Mouse (Mus musculus): ENCODE measurements around the gene Cul1. TPM values are rescaled to one million over a fixed set of nuclear protein-coding genes. Genes with fewer than 3 reads are reported as not detected.
"Not testable (repeated sequence)": the region's sequence is repeated elsewhere in the genome, so short reads cannot be mapped to it uniquely, and the experiment has no call there.

Gene Cul1
- polyA plus RNA-seq (2015; fragmentation: Nextera tagmentation; extraction: Ambion mirVana), result 135 and 137 TPM in 2 replicates

DNA sequence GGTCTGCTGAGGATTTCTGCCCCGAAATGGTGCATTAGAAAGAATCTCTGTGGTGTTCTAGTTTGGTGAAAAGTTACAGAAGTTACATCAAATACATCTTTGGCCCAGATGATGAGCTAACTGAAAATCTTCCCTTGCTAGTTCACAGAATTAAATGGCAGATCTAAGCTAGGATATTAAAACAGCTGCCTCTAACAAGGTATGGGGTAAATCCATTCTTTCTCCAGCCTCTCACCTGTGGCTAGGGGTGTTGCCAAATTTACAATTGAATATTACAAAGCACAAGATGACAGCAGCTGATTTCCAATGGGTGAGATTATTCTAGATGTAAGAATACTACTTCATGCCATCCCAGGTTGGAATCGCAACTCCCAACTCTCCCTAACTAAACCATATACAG lies at the start of gene Cul1:
TSS of gene Cul1 (plus strand) at position 301 of the 400 bp plus-strand sequence.
- Histone ChIP-seq H3K27me3 (ENCODE audit: control insufficient read depth, insufficient read depth, low read depth, low read length) (no peaks in the 10 kb centered on the region), H3K9ac (ENCODE audit: low read length) (peak within 1 kb of the TSS; percentile 100), H3K27ac (ENCODE audit: low read length) (peak within 1 kb of the TSS; percentile 98), H3K4me2 (ENCODE audit: low read depth, low read length) (peak within 1 kb of the TSS; percentile 64), H3K9me3 (ENCODE audit: control insufficient read depth, low read length) (no peaks in the 10 kb centered on the region), H3K4me3 (ENCODE audit: low read length) (peak within 1 kb of the TSS; percentile 71), H3K4me1 (replicated peaks; ENCODE audit: control insufficient read depth, insufficient read depth, low read length) (peaks cover 11% of the 10 kb centered on the region), H3K36me3 (ENCODE audit: control insufficient read depth, insufficient read depth, low read length) (no peaks in the 10 kb centered on the region)
- 31% methylated on average over 2 of the region's 2 CpGs for WGBS
- no peak for ATAC-seq (ENCODE audit: low read depth)

DNA sequence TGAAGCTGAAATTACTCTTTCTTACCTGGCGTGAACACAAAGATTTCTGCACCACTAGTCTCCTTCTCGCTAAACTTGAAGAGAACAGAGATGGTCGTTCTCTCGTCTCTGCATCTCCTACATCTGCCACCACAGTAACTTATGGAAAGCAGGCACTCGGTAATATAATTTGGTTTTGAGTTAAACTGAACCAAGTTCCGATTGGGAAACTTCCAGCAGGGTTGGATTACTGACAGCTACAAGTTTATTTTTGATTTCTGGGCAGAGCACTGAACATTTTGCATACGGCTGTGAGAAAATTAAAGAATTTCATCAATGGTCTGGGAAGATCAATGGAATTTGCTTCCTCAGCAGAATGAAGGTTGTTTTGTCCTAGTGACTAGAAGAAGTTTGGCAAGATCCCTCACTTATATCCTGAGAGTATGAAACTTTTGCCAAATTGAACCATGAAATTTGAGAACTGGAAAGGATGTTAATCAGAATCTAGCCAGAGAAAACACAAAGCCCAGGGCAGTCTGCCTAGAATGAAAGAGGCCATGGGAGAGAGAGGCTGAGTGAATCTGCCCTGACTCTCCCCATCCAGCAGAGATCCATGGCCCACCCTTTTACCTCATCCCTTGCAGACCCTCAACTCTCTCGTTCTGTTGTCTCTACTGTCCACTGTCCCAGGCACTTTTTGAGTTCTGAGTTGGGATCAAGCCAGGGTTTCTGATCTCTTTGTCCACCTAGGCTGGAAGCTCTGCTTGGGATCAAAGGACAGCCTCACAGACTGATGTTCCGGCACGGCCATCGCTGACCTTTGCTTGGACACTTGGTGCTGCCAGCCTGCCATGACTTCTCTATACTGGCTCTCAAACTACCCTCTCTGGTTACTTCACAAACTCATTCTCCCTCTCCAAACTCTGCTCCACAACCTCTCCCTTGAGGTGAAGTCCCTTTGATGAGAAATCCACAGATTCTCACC lies 48.5 kb upstream of the Cul1 start:
- H3K27me3 ChIP-seq (ENCODE audit: control insufficient read depth, insufficient read depth, low read depth, low read length), result no peaks in the 10 kb centered on the region
- H3K4me1 ChIP-seq (replicated peaks; ENCODE audit: control insufficient read depth, insufficient read depth, low read length), result no peaks in the 10 kb centered on the region; the same call in 1 of the 2 replicates
- WGBS, result 62% methylated on average over 11 of the region's 11 CpGs
- H3K4me2 ChIP-seq (ENCODE audit: low read depth, low read length), result 0 out of 2 replicates have a peak overlapping the region, but pooled peaks have one; percentile 9
- no peaks in the 10 kb centered on the region for H3K9me3 ChIP-seq (ENCODE audit: control insufficient read depth, low read length)
- no peak overlapping the region; the same call in 1 of the 2 replicates for H3K4me3 ChIP-seq (ENCODE audit: low read length)
- 0 out of 2 replicates have a peak overlapping the region, but pooled peaks have one; percentile 31 for H3K9ac ChIP-seq (ENCODE audit: low read length)
- H3K36me3 ChIP-seq (ENCODE audit: control insufficient read depth, insufficient read depth, low read length), result no peaks in the 10 kb centered on the region
- peak; percentile 94 for ATAC-seq (ENCODE audit: low read depth)
- peak overlapping the region; percentile 89 for H3K27ac ChIP-seq (ENCODE audit: low read length)

DNA sequence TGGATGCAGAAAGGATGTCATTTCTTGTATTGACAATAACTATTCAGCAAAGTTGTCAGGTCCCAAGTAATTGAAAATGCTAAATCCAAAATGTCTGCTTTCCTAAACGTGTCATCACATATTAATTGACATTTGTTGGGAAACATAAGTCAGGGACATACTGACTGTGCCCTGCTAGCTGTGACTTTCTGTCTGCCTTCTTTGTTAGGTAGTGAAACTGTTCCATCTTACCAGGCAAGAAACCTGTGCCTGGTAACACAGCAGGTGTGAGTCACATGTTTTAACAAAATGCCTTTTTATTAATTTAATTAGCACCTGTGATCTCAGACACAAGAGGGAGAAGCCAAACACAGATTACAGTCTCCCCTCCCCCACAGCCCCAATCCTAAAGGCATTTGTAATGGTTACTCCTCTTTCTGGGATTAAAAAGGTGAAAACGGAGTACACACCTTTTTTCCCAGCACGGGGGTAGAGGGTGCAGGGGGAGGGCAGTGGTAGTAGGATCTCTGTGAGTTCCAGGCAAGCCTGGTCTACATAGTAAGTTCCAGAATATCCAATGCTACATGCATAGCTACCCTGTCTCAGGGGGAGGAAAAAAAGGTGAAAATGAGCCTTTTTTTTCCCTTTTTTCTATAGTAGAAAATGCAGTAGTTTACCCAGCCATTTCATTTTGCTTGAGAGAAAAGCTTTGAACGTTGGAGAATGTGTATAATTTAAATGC lies 40.2 kb upstream of the Cul1 start:
- Histone ChIP-seq H3K27me3 (ENCODE audit: control insufficient read depth, insufficient read depth, low read depth, low read length) (no peaks in the 10 kb centered on the region), H3K4me3 (ENCODE audit: low read length) (no peak overlapping the region), H3K36me3 (ENCODE audit: control insufficient read depth, insufficient read depth, low read length) (no peaks in the 10 kb centered on the region), H3K4me1 (replicated peaks; ENCODE audit: control insufficient read depth, insufficient read depth, low read length) (no peaks in the 10 kb centered on the region), H3K27ac (ENCODE audit: low read length) (no peak overlapping the region), H3K9me3 (ENCODE audit: control insufficient read depth, low read length) (no peaks in the 10 kb centered on the region), H3K4me2 (ENCODE audit: low read depth, low read length) (no peak overlapping the region), H3K9ac (ENCODE audit: low read length) (no peak overlapping the region)
- 27% methylated on average over 4 of the region's 4 CpGs for WGBS
- no peak for ATAC-seq (ENCODE audit: low read depth)

DNA sequence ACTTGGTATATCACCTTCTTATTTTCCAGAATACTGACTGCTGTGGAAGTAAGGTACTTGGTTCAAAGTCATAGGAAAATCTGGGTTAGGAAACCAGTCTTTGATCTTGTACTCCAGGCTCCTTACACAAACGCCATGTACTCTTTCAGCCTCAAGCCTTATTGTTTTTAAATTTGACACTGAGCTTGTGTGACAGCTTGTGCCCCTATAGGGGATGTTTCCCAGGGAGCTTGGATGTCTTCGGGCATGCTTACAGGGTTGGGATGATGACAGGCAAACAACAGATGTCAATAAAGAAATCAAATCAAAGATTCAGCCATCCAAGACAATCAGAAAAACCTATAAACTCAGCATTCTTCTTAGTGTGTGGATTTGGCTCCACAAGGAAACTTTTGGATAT lies 39.5 kb upstream of the Cul1 start:
- Histone ChIP-seq H3K27ac (ENCODE audit: low read length) (no peak overlapping the region), H3K36me3 (ENCODE audit: control insufficient read depth, insufficient read depth, low read length) (no peaks in the 10 kb centered on the region), H3K4me2 (ENCODE audit: low read depth, low read length) (no peak overlapping the region), H3K4me1 (replicated peaks; ENCODE audit: control insufficient read depth, insufficient read depth, low read length) (no peaks in the 10 kb centered on the region), H3K4me3 (ENCODE audit: low read length) (no peak overlapping the region), H3K9ac (ENCODE audit: low read length) (no peak overlapping the region), H3K27me3 (ENCODE audit: control insufficient read depth, insufficient read depth, low read depth, low read length) (no peaks in the 10 kb centered on the region), H3K9me3 (ENCODE audit: control insufficient read depth, low read length) (no peaks in the 10 kb centered on the region)
- ATAC-seq (ENCODE audit: low read depth), result no peak
- WGBS, result 35% methylated on average over 2 of the region's 2 CpGs

DNA sequence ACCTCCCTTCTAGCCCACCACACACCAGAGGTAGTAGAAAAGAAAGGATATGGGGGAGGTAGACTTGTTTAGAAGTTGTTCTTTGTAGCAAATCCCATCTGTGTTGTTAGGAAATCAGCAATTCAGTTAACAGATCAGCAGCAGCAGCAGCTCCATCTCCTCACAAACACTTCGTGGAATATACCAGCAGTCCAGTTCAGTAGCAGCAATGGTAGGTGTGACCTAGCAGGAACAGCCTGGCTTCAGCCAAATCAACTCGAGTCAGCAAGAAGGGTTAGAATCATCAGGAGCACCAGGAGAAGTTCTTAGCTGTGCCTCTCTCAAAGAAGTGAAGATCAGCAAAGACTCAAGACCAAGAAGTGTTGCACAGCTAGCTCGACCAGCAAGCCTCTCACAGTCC lies 34.5 kb upstream of the Cul1 start:
- no peak overlapping the region for H3K4me2 ChIP-seq (ENCODE audit: low read depth, low read length)
- no peak overlapping the region for H3K4me3 ChIP-seq (ENCODE audit: low read length)
- no peaks in the 10 kb centered on the region for H3K36me3 ChIP-seq (ENCODE audit: control insufficient read depth, insufficient read depth, low read length)
- H3K4me1 ChIP-seq (replicated peaks; ENCODE audit: control insufficient read depth, insufficient read depth, low read length), result no peaks in the 10 kb centered on the region
- H3K9me3 ChIP-seq (ENCODE audit: control insufficient read depth, low read length), result no peaks in the 10 kb centered on the region
- no peaks in the 10 kb centered on the region for H3K27me3 ChIP-seq (ENCODE audit: control insufficient read depth, insufficient read depth, low read depth, low read length)
- WGBS, result 47% methylated on average over 3 of the region's 3 CpGs
- peak; percentile 91 for ATAC-seq (ENCODE audit: low read depth)
- no peak overlapping the region for H3K9ac ChIP-seq (ENCODE audit: low read length)
- H3K27ac ChIP-seq (ENCODE audit: low read length), result peak overlapping the region; percentile 17; the same call in 1 of the 2 replicates

DNA sequence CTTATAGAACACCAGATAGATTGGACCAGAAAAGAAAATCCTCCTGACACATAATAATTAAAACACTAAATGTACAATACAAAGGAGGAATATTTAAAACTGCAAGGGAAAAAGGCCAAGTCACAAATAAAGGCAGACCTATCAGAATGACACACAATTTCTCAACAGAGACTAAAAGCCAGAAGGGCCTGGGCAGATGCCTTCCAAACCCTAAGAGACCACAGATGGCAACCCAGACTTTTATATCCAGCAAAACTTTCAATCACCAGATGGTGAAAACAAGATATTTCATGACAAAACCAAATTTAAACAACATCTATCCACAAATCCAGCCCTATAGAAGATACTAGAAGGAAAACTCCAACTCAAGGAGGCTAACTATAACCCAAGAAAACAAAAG lies 33.0 kb upstream of the Cul1 start:
- Histone ChIP-seq H3K27ac (ENCODE audit: low read length) (no peak overlapping the region), H3K4me1 (replicated peaks; ENCODE audit: control insufficient read depth, insufficient read depth, low read length) (no peaks in the 10 kb centered on the region), H3K9ac (ENCODE audit: low read length) (no peak overlapping the region), H3K27me3 (ENCODE audit: control insufficient read depth, insufficient read depth, low read depth, low read length) (no peaks in the 10 kb centered on the region), H3K4me2 (ENCODE audit: low read depth, low read length) (no peak overlapping the region), H3K36me3 (ENCODE audit: control insufficient read depth, insufficient read depth, low read length) (no peaks in the 10 kb centered on the region), H3K4me3 (ENCODE audit: low read length) (no peak overlapping the region), H3K9me3 (ENCODE audit: control insufficient read depth, low read length) (no peaks in the 10 kb centered on the region)
- ATAC-seq (ENCODE audit: low read depth), result no peak

DNA sequence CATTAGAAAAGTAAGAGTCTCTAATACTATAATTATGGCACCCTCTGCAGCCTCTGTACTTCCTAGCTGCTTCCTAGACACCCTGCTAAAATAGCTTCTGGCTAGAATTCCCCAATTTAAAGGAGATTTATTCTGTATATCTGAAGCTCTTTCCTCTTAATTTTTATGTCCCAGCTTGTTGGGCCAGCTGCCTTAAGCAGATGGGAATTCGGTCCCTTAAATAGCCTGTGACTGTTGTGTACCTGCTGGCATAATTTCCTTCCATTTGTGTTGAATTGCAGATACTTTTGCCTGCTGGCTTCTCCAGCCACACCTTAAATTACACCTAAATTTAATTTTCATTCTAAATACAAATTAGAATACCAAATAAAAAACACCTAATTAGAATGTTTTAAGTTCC lies 32.0 kb upstream of the Cul1 start:
- H3K9me3 ChIP-seq (ENCODE audit: control insufficient read depth, low read length), result no peaks in the 10 kb centered on the region
- H3K9ac ChIP-seq (ENCODE audit: low read length), result no peak overlapping the region
- no peak overlapping the region for H3K27ac ChIP-seq (ENCODE audit: low read length)
- H3K4me2 ChIP-seq (ENCODE audit: low read depth, low read length), result no peak overlapping the region
- H3K36me3 ChIP-seq (ENCODE audit: control insufficient read depth, insufficient read depth, low read length), result no peaks in the 10 kb centered on the region
- H3K27me3 ChIP-seq (ENCODE audit: control insufficient read depth, insufficient read depth, low read depth, low read length), result no peaks in the 10 kb centered on the region
- no peak overlapping the region for H3K4me3 ChIP-seq (ENCODE audit: low read length)
- ATAC-seq (ENCODE audit: low read depth), result no peak
- no peaks in the 10 kb centered on the region for H3K4me1 ChIP-seq (replicated peaks; ENCODE audit: control insufficient read depth, insufficient read depth, low read length)
- WGBS, result 94% methylated on average over 1 of the region's 1 CpGs

DNA sequence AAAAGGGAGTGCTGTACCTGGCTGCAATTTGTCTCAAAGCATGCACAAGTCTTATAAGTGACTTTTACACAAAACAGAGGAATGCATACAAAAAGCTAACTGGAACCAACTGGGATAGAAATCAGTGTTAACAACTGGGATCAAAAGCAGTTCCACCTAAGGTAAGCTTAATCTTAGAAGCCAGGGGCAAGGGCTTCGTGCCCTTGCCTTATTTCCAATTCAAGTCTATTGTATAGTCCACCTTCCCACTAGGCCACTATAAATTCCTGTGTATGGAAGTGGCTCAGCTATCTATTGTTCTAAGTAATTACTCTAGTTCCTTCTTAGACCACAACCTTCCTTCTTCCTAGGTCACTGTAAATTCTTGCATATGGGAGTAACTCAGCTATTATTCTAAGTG lies 27.1 kb upstream of the Cul1 start:
- 83% methylated on average over 1 of the region's 1 CpGs for WGBS
- H3K9me3 ChIP-seq (ENCODE audit: control insufficient read depth, low read length), result no peaks in the 10 kb centered on the region
- no peak for ATAC-seq (ENCODE audit: low read depth)
- no peak overlapping the region for H3K27ac ChIP-seq (ENCODE audit: low read length)
- no peak overlapping the region for H3K4me2 ChIP-seq (ENCODE audit: low read depth, low read length)
- no peak overlapping the region for H3K9ac ChIP-seq (ENCODE audit: low read length)
- H3K4me1 ChIP-seq (replicated peaks; ENCODE audit: control insufficient read depth, insufficient read depth, low read length), result no peaks in the 10 kb centered on the region
- no peaks in the 10 kb centered on the region for H3K36me3 ChIP-seq (ENCODE audit: control insufficient read depth, insufficient read depth, low read length)
- no peaks in the 10 kb centered on the region for H3K27me3 ChIP-seq (ENCODE audit: control insufficient read depth, insufficient read depth, low read depth, low read length)
- no peak overlapping the region for H3K4me3 ChIP-seq (ENCODE audit: low read length)

DNA sequence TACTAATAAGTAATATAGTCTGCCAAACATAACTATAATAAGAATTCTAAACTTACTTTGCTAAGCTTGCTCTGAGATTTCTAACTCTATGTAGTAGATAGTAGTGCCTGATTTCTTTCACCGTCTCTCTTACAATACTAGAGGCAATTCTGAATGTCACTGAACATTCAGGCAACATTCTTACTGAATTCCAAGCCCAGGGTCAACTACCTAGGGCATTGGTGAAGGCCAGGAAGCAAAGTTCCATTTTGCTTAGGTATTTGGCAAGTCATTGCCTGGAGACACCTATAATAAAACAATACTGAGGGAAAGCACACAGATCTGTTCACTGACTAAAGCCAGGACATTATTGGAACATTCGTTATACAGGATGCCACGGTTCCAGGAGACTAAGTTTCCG lies 26.6 kb upstream of the Cul1 start:
- H3K4me3 ChIP-seq (ENCODE audit: low read length); H3K27me3 ChIP-seq (ENCODE audit: control insufficient read depth, insufficient read depth, low read depth, low read length); H3K9ac ChIP-seq (ENCODE audit: low read length); H3K27ac ChIP-seq (ENCODE audit: low read length); H3K9me3 ChIP-seq (ENCODE audit: control insufficient read depth, low read length); H3K36me3 ChIP-seq (ENCODE audit: control insufficient read depth, insufficient read depth, low read length); ATAC-seq (ENCODE audit: low read depth); H3K4me1 ChIP-seq (replicated peaks; ENCODE audit: control insufficient read depth, insufficient read depth, low read length); H3K4me2 ChIP-seq (ENCODE audit: low read depth, low read length): not testable (repeated sequence)
- WGBS, result 77% methylated on average over 4 of the region's 4 CpGs

Measured in lung, embryonic 16.5 days (tissue).